Mouse (Mus musculus): ENCODE measurements around the gene Ptpn11.

The Ptpn11 gene

GRCm38 (mm10) chr5:121124208-121125185 is 66.7 kb downstream of the Ptpn11 start:
- no peak for DNase-seq (ENCODE audit: low spot score)

- no peak for DNase-seq (ENCODE audit: low spot score)
Observed at GRCm38 (mm10) chr5:121123399-121123798, 67.8 kb downstream of the Ptpn11 start.

GRCm38 (mm10) chr5:121122577-121122976 is 68.6 kb downstream of the Ptpn11 start:
- no peak for DNase-seq (ENCODE audit: low spot score)

GRCm38 (mm10) chr5:121122036-121122435 is 69.2 kb downstream of the Ptpn11 start:
- no peak for DNase-seq (ENCODE audit: low spot score)

- no peak for DNase-seq (ENCODE audit: low spot score)
Observed at GRCm38 (mm10) chr5:121119331-121120034, 71.7 kb downstream of the Ptpn11 start.

- DNase-seq (ENCODE audit: low spot score) = no peak
Observed at GRCm38 (mm10) chr5:121118345-121118744, 72.9 kb downstream of the Ptpn11 start.

GRCm38 (mm10) chr5:121116941-121117340 is 74.3 kb downstream of the Ptpn11 start:
- no peak for DNase-seq (ENCODE audit: low spot score)

- DNase-seq (ENCODE audit: low spot score) = no peak
Observed at GRCm38 (mm10) chr5:121115391-121116157, 75.6 kb downstream of the Ptpn11 start.

- no peak for DNase-seq (ENCODE audit: low spot score)
Observed at GRCm38 (mm10) chr5:121114151-121114550, 77.0 kb downstream of the Ptpn11 start.

GRCm38 (mm10) chr5:121112390-121112789 is 78.8 kb downstream of the Ptpn11 start:
- no peak for DNase-seq (ENCODE audit: low spot score)

- no peak for DNase-seq (ENCODE audit: low spot score)
Observed at GRCm38 (mm10) chr5:121111106-121111915, 79.9 kb downstream of the Ptpn11 start.

- DNase-seq (ENCODE audit: low spot score) = no peak
Observed at GRCm38 (mm10) chr5:121109185-121109584, 82.0 kb downstream of the Ptpn11 start.

GRCm38 (mm10) chr5:121106913-121107312 is 84.3 kb downstream of the Ptpn11 start:
- DNase-seq (ENCODE audit: low spot score) = no peak

- DNase-seq (ENCODE audit: low spot score) = no peak
Observed at GRCm38 (mm10) chr5:121100886-121101580, 90.2 kb downstream of the Ptpn11 start.

GRCm38 (mm10) chr5:121100095-121100494 is 91.1 kb downstream of the Ptpn11 start:
- DNase-seq (ENCODE audit: low spot score) = no peak

- no peak for DNase-seq (ENCODE audit: low spot score)
Observed at GRCm38 (mm10) chr5:121097970-121098369, 93.2 kb downstream of the Ptpn11 start.

GRCm38 (mm10) chr5:121096744-121097143 is 94.5 kb downstream of the Ptpn11 start:
- no peak for DNase-seq (ENCODE audit: low spot score)

GRCm38 (mm10) chr5:121093281-121093680 is 97.9 kb downstream of the Ptpn11 start:
- DNase-seq (ENCODE audit: low spot score) = no peak

- DNase-seq (ENCODE audit: low spot score) = no peak
Observed at GRCm38 (mm10) chr5:121089660-121090059, 101.5 kb downstream of the Ptpn11 start.

- no peak for DNase-seq (ENCODE audit: low spot score)
Observed at GRCm38 (mm10) chr5:121087733-121088132, 103.5 kb downstream of the Ptpn11 start.

GRCm38 (mm10) chr5:121082605-121083004 is 108.6 kb downstream of the Ptpn11 start:
- no peak for DNase-seq (ENCODE audit: low spot score)
